Mouse (Mus musculus) ES-E14 (cell line): Measurements from ENCODE around the gene Ugt1a10. TPM values are rescaled to one million over a fixed set of nuclear protein-coding genes. Genes with fewer than 3 reads are reported as not detected.

ENCODE experiments used
- DNase-seq: peaks from one replicate; pipeline ENCODE4 v3.0.0-alpha.2; 2013; ENCODE audit warnings: low read depth, low spot score
- H3K27ac ChIP-seq: 2 replicates; pipeline ENCODE4 v1.5.1; 2012; ENCODE audit warnings: low read depth, mild to moderate bottlenecking, low read length, moderate library complexity, mixed read lengths; ENCODE audit not compliant: poor library complexity, insufficient read depth, severe bottlenecking
- H3K36me3 ChIP-seq: 2 replicates; pipeline ENCODE4 v1.6.1; 2012; ENCODE audit warnings: mild to moderate bottlenecking, low read length, moderate library complexity, mixed read lengths; ENCODE audit not compliant: control insufficient read depth, poor library complexity, insufficient read depth, severe bottlenecking
- H3K4me1 ChIP-seq, 2 experiments: fragments of 150-350 bp in 1 of 2; sonication (generic) in 1 of 2; 2 replicates each; pipeline ENCODE4 v1.6.1; 2012; ENCODE audit warnings: low read length in 2 of 2, mild to moderate bottlenecking in 1 of 2, mixed read lengths in 1 of 2; ENCODE audit not compliant: control insufficient read depth in 2 of 2, insufficient read depth in 2 of 2, poor library complexity in 1 of 2
- H3K4me3 ChIP-seq, 2 experiments: fragments of 150-350 bp in 1 of 2; sonication (generic) in 1 of 2; 2 replicates each; pipeline ENCODE4 v1.5.1; 2012; ENCODE audit warnings: low read length in 2 of 2, low read depth in 1 of 2, mild to moderate bottlenecking in 1 of 2, mixed read lengths in 1 of 2; ENCODE audit not compliant: insufficient read depth in 1 of 2, poor library complexity in 1 of 2, severe bottlenecking in 1 of 2
- H3K9ac ChIP-seq: 2 replicates; pipeline ENCODE4 v1.6.1; 2012; ENCODE audit warnings: low read depth, mild to moderate bottlenecking, low read length, mixed read lengths; ENCODE audit not compliant: poor library complexity, insufficient read depth, severe bottlenecking
- H3K9me3 ChIP-seq: fragments of 150-350 bp; sonication (generic); 2 replicates; pipeline ENCODE4 v1.6.1; 2012; ENCODE audit warnings: low read depth, mild to moderate bottlenecking, low read length; ENCODE audit not compliant: control insufficient read depth, insufficient read depth
- CHD2 ChIP-seq: IDR thresholded peaks from 2 replicates; pipeline ENCODE4 v1.6.1; 2014; ENCODE audit warnings: mild to moderate bottlenecking, low read depth, low read length, inconsistent platforms
- HCFC1 ChIP-seq: IDR thresholded peaks from 2 replicates; pipeline ENCODE4 v1.6.1; 2012; ENCODE audit warnings: low read length, inconsistent platforms, borderline replicate concordance; ENCODE audit not compliant: insufficient read depth
- MAFK ChIP-seq: IDR thresholded peaks from 2 replicates; pipeline ENCODE4 v1.6.1; 2014; ENCODE audit warnings: mild to moderate bottlenecking, low read depth, low read length, inconsistent platforms; ENCODE audit not compliant: insufficient read depth
- ZC3H11A ChIP-seq: IDR thresholded peaks from 2 replicates; pipeline ENCODE4 v1.6.1; 2012; ENCODE audit warnings: low read depth, mild to moderate bottlenecking, inconsistent platforms, low read length, borderline replicate concordance
- ZNF384 ChIP-seq: IDR thresholded peaks from 2 replicates; pipeline ENCODE4 v1.6.1; 2012; ENCODE audit warnings: low read depth, low read length, inconsistent platforms
- in situ Hi-C, 2 experiments: fragments of 600-800 bp; cut with MboI; formaldehyde crosslinking; loops; one replicate each; pipeline ENCODE4 v1.15.1; 2025; ENCODE audit warnings: low sequenced_read_pairs in 2 of 2, inconsistent platforms in 1 of 2; ENCODE audit not compliant: unreplicated experiment in 2 of 2
- total RNA-seq: library from RNA; depleted of rRNA; stranded (reverse); fragments of 300-350 nt; gene quantifications from 2 replicates; pipeline ENCODE4 v1.2.3, GENCODE M21; 2012

Gene Ugt1a10
- total RNA-seq, 1 experiment, result not detected

DNA sequence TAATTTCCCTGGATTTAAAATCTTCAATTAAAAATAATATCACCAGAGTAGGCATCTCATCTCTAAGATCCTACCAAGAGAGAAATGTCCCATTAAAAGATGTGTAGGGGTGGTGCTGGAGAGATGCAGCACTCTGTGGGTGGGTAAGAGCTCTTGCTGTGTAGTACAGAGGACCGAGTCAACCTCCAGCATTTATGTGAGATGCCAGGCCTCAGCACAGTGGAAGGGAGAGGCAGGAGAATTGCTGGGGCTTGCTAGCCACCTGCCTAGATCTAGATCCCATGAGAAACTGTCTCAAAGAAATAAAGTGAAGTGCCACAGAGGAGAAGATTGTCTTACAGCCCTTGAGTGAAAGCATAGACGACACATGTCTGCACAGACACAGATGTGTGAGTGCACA, 161.4 kb downstream of the Ugt1a10 start:
- Histone ChIP-seq H3K9ac (no peak overlapping the region), H3K9me3 (no peaks in the 10 kb centered on the region), H3K4me1 (no peaks in the 10 kb centered on the region), H3K4me3 (no peak overlapping the region), H3K27ac (no peak overlapping the region), H3K36me3 (no peaks in the 10 kb centered on the region)
- TF ChIP-seq HCFC1 (no peak), MAFK (no peak), CHD2 (no peak), ZNF384 (no peak), ZC3H11A (no peak)
- DNase-seq, result no peak
- in situ Hi-C loops, result no loop called here

DNA sequence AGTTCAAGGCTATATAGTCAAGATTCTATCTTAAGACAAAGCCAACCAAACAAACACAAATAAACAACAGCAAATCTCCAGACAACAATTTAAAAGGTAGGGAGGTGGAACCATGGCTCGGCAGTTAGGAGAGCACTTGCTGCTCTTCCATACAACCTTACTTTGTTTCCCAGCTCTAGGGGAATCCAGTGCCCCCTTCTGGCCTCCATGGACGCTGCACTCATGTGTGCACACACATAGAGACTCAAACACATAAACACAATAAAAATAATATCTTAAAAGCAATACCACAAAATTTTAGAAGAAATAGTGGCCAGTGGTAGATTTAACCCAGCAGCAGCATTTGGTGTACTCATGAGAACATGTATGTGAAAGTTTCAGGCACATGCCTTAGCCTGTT, 162.0 kb downstream of the Ugt1a10 start:
- Histone ChIP-seq H3K27ac (no peak overlapping the region), H3K4me1 (no peaks in the 10 kb centered on the region), H3K36me3 (no peaks in the 10 kb centered on the region), H3K4me3 (no peak overlapping the region), H3K9me3 (no peaks in the 10 kb centered on the region), H3K9ac (no peak overlapping the region)
- DNase-seq, result no peak
- in situ Hi-C loops, result no loop called here
- TF ChIP-seq MAFK (no peak), ZC3H11A (no peak)

DNA sequence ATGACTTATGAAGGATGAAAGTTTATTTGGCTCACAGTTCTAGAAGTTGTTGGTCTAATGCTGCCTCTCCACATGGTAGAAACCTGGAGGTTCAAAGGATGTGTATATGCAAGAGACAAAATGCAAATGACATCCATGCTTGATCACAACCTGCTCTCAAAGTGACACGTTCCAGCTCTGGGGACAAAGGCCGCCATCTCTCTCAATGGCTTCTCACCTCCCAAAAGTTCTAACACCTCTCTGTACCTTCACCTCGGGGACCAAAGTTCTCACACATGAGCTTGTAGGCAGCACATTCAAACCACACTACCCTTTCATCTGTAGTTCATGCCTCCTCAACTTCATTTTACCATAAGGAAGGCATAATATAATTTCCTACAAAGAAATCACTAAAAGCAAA, 162.4 kb downstream of the Ugt1a10 start:
- H3K4me3 ChIP-seq, result no peak overlapping the region
- H3K36me3 ChIP-seq, result no peaks in the 10 kb centered on the region
- DNase-seq, result no peak
- no peak overlapping the region for H3K27ac ChIP-seq
- in situ Hi-C loops, result no loop called here
- no peak overlapping the region for H3K9ac ChIP-seq
- H3K4me1 ChIP-seq, result no peaks in the 10 kb centered on the region
- TF ChIP-seq ZNF384 (no peak), ZC3H11A (no peak), MAFK (no peak), CHD2 (no peak), HCFC1 (no peak)
- H3K9me3 ChIP-seq, result no peaks in the 10 kb centered on the region

DNA sequence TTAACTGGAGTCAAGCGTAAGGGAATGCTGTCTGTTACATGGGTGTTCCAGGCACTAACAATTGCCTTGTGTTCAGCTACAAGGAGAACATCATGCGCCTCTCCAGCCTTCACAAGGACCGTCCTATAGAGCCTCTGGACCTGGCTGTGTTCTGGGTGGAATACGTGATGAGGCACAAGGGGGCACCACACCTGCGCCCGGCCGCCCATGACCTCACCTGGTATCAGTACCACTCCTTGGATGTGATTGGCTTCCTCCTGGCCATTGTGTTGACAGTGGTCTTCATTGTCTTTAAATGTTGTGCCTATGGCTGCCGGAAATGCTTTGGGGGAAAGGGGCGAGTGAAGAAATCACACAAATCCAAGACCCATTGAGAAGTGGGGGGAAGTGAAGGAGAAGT, 162.9 kb downstream of the Ugt1a10 start:
- DNase-seq, result no peak
- no peak for TF ChIP-seq CHD2
- no peak for TF ChIP-seq MAFK
- TF ChIP-seq ZNF384, result no peak

DNA sequence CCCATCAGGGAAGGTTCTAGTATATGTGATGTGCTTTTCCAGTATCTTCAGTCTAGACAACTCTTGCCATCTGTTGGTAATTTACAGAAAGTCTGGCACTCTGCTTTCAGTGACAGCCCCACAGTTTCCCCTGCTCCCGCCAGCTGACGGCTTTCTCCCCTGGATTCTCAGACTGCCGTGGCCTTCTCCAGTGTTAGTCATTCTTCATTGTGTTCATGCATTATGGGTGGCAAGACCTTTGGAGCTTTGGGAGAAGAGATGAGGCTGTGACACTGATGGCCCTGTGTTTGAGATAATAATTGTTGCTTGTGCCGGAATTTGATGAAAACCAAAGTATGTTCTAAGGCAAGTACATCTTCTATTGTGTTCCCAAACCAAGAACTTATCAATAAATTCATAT, 163.4 kb downstream of the Ugt1a10 start:
- no peak overlapping the region for H3K9ac ChIP-seq
- H3K4me3 ChIP-seq, result no peak overlapping the region
- no peak for DNase-seq
- H3K36me3 ChIP-seq, result no peaks in the 10 kb centered on the region
- H3K27ac ChIP-seq, result no peak overlapping the region
- no peaks in the 10 kb centered on the region for H3K4me1 ChIP-seq
- in situ Hi-C loops, result no loop called here
- TF ChIP-seq HCFC1, result no peak
- TF ChIP-seq ZC3H11A, result no peak
- no peak for TF ChIP-seq MAFK
- no peak for TF ChIP-seq ZNF384
- TF ChIP-seq CHD2, result no peak
- H3K9me3 ChIP-seq, result no peaks in the 10 kb centered on the region

More for the DNA sequence above, 162.9 kb downstream of the Ugt1a10 start:
- Histone ChIP-seq H3K4me1 (no peaks in the 10 kb centered on the region), H3K4me3 (no peak overlapping the region), H3K36me3 (no peaks in the 10 kb centered on the region), H3K9ac (no peak overlapping the region), H3K27ac (no peak overlapping the region), H3K9me3 (no peaks in the 10 kb centered on the region)
- in situ Hi-C loops, result no loop called here
